ENCODE assay signal across 21 mouse cellular contexts in the genomic region with DNA sequence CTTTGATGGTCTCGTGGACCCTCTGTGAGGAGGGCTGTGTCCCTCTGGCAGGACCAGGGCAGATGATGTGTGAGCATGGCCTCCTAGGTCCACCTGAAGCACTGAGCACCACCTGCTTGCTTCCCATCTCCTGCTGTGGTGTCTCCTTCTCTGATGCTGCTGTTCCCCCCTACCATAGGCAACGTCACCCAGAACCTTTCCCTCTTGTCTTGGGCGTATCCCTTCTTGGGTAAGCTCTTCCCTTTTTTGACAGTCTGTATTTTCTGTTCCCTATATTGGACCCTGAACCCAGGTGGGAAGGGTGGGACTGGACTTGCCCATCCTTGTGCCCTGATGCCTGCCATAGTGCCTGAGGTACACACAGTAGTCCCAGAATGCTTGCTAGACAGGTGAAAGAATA. TPM values are rescaled to one million over a fixed set of nuclear protein-coding genes. Genes with fewer than 3 reads are reported as not detected.
DNase-seq lines count a peak whose midpoint lies in the region; ATAC-seq and TF ChIP-seq lines count a peak whose summit lies in the region.
"Had no signal": no experiment of that assay in that cellular context is flagged by ENCODE, and none has a peak within 500 bp of the region (broad histone marks: within the 10 kb centered on the region; RNA-seq: fewer than 3 reads in every experiment).

No protein-coding gene starts in this region.

- no peak for TF ChIP-seq CTCF in G1E (IDR thresholded peaks at IDR 0.05; ENCODE audit: low read depth, low read length)

- no peak for ATAC-seq in G1E (ENCODE audit: extremely low read depth, insufficient number of reproducible peaks, low FRiP score, poor library complexity, severe bottlenecking)
- peak; percentile 82 for ATAC-seq in granulocyte monocyte progenitor cell, adult 5-6 weeks (replicated peaks; ENCODE audit: poor library complexity, severe bottlenecking)
- ATAC-seq: CD4-positive, CD25-positive, alpha-beta regulatory T cell, adult 4 months; forebrain, embryonic 15.5 days had no signal

- H3K36me3 ChIP-seq in G1E (replicated peaks), result peaks cover 10% of the 10 kb centered on the region
- H3K36me3 ChIP-seq: embryonic facial prominence, embryonic 10.5 days; forebrain, embryonic 10.5 days; forebrain, embryonic 15.5 days; heart, embryonic 12.5 days; hindbrain, embryonic 15.5 days had no signal

- DNase-seq in heart, adult 11 months, result peak; percentile 83
- DNase-seq in heart, postnatal 25 days (ENCODE audit: low spot score), result no peak
- no peak for DNase-seq in G1E (ENCODE audit: low spot score)
- peak; percentile 13 to 26 for DNase-seq in monocyte, adult 2 months (ENCODE audit: low read depth in 1 of 2, low spot score in 2 of 2)
- no peak for DNase-seq in thymus, postnatal 4 days
- DNase-seq in gastrocnemius, postnatal 10 days, result no peak
- DNase-seq: adrenal gland, adult 2 months; adrenal gland, postnatal 25 days; B cell, adult 2 months; cerebellum, adult 18-20 months; cerebellum, adult 9-11 months; cerebellum, postnatal 36 days; heart, postnatal 36 days had no signal

- intact Hi-C loops in heart, postnatal 25 days (cut with DNase I), result loop anchor here (5.0 kb wide), 1 partner anchor 61 kb away; no protein-coding TSS in a partner anchor

- peaks cover 52% of the 10 kb centered on the region for H3K4me1 ChIP-seq in G1E (ENCODE audit: insufficient read depth, low read depth, low read length)
- H3K4me1 ChIP-seq: heart, embryonic 12.5 days; hindbrain, embryonic 15.5 days had no signal

- H3K27me3 ChIP-seq in G1E (ENCODE audit: insufficient read depth, low read length), result peaks cover 5% of the 10 kb centered on the region
- H3K27me3 ChIP-seq: forebrain, embryonic 15.5 days; hindbrain, embryonic 15.5 days had no signal

- 0 out of 2 replicates have a peak overlapping the region, but pooled peaks have one; percentile 10 for H3K4me3 ChIP-seq in G1E (ENCODE audit: low read depth, low read length)
- H3K4me3 ChIP-seq: embryonic facial prominence, embryonic 10.5 days; erythroblast, embryonic 14.5 days; forebrain, embryonic 10.5 days; forebrain, embryonic 15.5 days; heart, embryonic 12.5 days; hindbrain, embryonic 15.5 days had no signal

- H3K9me3 ChIP-seq in G1E (replicated peaks), result no peaks in the 10 kb centered on the region
- H3K9me3 ChIP-seq: embryonic facial prominence, embryonic 10.5 days; forebrain, embryonic 10.5 days; forebrain, embryonic 15.5 days; heart, embryonic 12.5 days; hindbrain, embryonic 15.5 days had no signal

RNA-seq across cellular contexts. Expression of gene Specc1, which starts 56.9 kb away (rescaled TPM):
- total RNA-seq in heart, postnatal 25 days (2021), result 10 to 100 TPM in 1 of 2 experiments, 1 to 10 TPM in 1; 9.6 to 16.5 TPM
- total RNA-seq in G1E (2014; fragmentation: Nextera tagmentation) (15.0 and 76.6 TPM in 2 replicates), G1E (2017) (10.4 and 12.1 TPM in 2 replicates)
- polyA plus RNA-seq in G1E (2012), result 1.6 and 2.4 TPM in 2 replicates
- total RNA-seq in granulocyte monocyte progenitor cell, adult 5-6 weeks (2014; fragmentation: Nextera tagmentation), result 14.4 and 16.0 TPM in 2 replicates
- total RNA-seq in granulocyte monocyte progenitor cell, adult 5-6 weeks (2017), result 21.6 and 26.0 TPM in 2 replicates
- 1 to 10 TPM; 6.3 to 9.8 TPM for total RNA-seq in gastrocnemius, postnatal 10 days (2021)

Comparison
In these comparisons a context has a peak if more than half of its experiments do, and no peak if none do; other contexts are left out.
1. DNase-seq: peak in heart, adult 11 months (single experiment) and monocyte, adult 2 months (2 of 2); none in heart, postnatal 25 days (single experiment), G1E (single experiment), thymus, postnatal 4 days (single experiment) and gastrocnemius, postnatal 10 days (single experiment).